Mouse (Mus musculus) adrenal gland, postnatal 4 days (tissue): ENCODE data around the gene Kri1. TPM values are rescaled to one million over a fixed set of nuclear protein-coding genes. Genes with fewer than 3 reads are reported as not detected.
"Not testable (repeated sequence)": the region's sequence is repeated elsewhere in the genome, so short reads cannot be mapped to it uniquely, and the experiment has no call there.

Experiments used
- DNase-seq, 2 experiments: peaks; one replicate each; pipeline ENCODE4 v3.0.0; 2021 to 2022; ENCODE audit warnings: low spot score in 2 of 2, mixed read lengths in 2 of 2
- total RNA-seq, 2 experiments: library from RNA; stranded (reverse); gene quantifications; 2 replicates each; pipeline ENCODE4 v1.2.3; 2021

Gene Kri1
- total RNA-seq, 2 experiments from 2014 or later = 40.2 to 41.8 TPM

DNA sequence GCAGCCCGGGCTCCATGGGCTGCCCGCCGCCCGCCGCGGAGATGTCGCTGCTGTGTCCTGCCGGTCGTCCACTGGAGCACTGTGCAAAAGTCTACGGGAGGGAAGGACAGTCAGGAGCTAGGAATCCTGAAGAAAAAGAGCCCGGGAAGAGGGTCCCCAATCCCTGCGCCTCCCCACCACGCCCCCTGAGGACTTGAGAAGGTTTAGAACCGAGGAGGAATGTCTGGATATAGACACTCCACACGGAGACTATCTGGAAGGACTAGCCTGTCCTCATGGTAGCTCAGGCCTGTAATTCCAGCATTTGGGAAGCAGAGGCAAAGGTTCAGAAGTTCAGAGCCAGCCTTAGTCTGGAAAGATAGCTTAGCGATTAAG is 42.7 kb downstream of the Kri1 start:
- DNase-seq = no peak

DNA sequence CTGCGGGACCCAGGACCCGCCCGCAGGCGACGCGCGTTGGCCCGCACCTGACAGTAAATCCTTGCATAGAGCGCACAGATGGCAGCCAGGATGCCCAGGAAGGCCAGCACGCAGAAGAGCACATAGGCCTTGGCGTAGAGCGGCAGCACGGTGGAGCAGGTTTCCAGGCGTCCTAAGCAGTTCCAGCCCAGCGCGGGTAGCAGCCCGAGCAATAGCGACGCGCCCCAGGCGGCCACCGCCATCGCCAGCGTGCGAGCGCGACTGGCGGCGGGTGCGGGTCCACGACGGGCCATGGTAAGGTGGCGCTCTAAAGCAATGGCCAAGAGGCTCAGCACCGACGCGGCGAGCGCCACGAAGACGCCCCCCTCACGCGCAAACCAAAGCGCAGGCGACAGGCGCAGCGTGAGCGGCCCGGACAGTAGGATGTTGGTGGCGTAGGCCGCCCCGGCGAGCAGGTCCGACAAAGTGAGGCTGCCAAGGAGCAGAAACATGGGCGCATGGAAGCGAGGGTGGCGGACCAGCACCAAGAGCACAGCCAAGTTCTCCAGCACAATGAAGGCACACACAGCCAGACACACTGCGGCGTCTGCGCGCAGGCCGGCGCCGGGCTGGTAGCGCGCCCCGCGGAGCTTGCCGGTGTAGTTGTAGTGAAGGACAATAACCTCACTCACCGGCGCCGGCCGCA is 43.2 kb downstream of the Kri1 start:
- no peak for DNase-seq

DNA sequence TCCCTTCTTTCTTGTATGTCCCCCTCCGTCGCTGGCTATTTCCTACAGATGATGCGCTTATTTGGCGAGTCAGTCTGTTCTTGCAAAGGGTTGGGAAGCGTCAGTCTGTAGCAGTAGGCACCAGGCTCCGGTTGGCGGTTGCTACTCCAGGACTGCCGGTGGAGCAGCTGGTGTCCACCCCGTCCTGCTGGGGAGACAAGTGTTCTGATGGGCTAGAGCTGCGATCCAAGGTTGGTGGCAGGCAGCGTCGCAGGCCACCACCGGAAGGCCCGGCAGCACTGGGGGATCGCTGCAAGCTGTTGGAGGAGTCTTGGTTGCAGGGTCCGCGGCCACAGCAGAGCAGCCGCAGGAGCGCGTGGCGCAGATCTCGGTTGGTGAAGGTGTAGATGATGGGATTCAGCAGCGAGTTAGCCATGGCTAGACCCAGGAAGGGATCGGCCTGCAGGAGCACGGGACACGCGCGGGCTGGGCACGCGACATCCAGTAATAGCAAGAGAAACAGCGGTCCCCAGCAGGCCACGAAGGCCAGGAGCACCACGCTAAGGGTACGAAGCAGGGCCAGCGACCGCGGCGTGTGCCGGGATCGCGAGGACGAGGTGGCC is 43.8 kb downstream of the Kri1 start:
- DNase-seq = no peak

DNA sequence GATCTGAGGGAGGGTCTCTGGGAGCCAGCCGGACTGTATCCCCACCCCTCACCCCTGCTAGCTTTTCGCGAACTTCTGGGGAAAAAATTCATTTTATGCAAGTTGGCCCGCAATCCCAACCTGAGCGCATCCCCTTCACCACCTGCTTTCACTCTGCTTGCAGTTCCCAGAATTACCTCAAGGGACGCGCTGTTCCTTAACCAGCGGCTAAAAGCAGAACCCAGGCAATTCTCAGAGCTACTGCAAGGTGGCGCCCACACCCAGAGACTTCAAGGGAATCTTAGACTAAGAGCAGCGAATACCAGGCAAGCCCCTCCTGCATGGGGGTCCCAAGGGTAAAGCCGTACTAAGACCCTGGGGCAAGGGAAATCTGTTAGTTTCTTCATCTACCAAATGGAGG is 46.4 kb downstream of the Kri1 start:
- DNase-seq = peak in 1 of 2 experiments; percentile 56

DNA sequence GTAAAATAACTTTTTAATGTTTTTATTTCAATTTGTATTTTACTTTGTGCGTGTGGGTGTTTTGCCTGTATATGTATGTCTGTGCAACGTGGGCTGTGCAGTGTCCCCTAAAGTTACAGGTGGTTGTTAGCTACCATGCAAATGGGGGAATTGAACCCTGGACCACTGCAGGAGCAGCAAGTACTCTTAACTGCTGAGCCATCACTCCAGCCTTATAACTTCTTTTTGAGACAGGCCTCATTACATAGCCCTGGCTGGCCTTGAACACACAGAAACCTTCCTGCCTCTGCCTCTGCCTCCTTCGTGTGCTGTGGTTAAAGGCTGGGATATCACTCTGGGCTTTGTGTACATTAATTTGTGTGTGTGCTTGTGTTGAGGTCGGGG is 48.3 kb downstream of the Kri1 start:
- no peak for DNase-seq

DNA sequence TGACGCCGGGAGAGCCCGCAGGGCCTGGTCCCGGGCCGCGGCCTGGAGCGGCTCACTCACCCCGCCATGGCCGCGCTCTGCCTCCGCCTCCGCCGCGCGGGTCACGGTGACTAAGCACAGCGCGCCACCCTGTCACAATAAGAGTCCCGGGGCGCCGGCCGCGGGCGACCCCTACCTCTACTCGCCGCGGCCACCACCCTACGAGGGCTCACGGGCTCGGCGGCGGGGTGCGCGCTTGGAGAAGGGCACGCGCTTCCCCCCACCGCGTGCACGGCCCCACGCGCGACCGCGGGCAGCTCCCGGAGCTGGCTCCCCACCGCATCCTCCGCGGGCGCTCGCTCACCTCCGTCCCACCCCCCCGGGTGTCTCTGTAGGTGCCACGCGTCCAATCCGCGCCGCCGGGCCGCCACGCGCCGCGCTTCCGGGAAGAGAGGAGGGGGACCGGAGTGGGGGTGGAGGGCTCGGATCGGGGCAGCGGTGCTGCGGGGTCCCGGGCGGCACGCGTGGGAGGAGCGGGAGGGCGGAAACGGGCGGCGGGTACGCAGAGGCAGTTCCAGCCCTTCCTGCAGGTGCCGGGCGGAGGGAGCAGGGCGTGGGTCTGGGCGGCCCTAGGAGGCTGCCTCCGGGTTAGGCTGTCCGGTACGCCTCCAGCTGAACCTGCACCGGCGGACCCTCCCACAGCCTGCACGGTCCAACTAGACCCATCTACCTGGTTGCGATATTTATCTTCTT is 48.9 kb downstream of the Kri1 start, which contains the start of gene Keap1:
Gene Keap1 (minus strand): TSS at position 629 of the 732 bp plus-strand sequence.
- DNase-seq = peak; percentile 50 to 71

DNA sequence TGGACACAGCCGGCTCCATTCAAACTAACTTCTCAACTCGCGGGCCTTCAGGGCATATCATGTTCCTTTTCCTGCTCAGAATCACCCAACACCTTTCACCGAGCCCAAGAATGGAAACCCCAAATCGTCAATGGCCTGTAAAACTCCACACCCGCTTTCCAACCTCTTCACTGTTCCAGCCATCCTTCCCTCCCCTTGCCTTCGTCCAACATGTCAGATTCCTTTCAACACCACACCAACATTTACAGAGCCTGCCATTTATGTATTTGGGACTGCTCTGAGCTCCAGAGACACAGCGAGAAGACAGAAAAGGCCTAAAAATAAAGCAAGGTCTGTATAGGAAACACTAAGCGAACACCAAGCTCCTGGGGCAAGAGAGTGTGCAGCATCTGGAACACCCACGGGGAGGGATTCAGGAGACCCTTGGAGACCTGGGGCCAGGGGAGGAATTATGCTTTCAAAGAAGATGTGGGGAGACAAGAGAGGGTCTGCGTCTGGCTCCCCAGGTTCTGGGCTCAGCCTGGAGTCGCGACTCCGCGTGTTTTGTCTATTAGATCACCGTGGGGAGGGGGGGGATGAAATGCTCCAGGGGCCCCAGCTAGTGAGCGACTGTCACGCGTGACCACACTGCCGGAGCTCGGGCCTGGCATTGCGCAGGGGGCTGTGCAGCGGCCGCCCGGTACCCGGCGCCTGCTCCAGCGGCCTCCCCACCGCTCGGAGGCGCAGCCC is 49.6 kb downstream of the Kri1 start:
- DNase-seq = no peak

DNA sequence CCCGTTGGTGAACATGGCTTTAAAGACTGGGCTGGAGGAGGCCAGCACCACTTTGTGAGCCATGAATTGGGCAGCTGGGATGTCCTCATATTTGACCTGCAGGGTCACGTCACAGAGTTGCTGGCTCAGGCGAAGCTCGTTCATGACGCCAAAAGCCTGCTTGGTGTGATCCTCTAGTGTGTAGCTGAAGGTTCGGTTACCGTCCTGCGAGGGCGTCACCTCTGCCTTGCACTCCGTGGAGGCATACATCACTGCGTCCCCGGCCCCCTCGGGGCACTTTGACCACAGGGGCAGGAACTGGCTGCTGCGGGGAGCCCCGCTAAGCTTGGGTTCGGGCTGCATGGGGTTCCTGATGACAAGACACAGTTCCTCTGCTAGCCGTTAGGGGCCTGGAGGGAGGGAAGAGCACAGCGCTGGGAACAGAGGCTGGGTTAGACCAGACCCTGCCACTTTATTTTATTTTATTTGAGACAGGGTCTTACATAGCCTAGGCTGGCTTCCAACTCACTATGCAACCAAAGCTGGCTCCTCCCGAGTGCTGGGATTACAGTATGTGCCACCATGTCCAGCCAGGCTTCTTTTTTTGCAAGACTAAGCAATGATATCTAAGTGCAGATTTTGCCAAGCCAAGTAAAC is 50.3 kb downstream of the Kri1 start:
- DNase-seq = no peak

DNA sequence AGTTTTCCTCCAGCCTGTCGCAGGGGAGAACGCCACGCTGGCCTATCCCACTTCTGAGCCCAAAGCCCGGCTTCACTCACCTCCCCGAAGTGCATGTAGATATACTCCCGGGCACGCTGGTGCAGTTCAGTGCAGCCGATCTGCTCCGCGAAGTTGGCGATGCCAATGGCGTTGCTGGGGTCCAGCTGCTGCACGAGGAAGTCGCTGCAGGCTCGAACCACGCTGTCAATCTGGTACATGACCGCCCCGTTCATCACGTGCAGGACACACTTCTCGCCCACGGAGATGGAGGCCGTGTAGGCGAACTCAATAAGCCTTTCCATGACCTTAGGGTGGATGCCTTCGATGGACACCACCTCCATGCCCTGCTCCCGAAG is 50.8 kb downstream of the Kri1 start:
- DNase-seq = no peak

DNA sequence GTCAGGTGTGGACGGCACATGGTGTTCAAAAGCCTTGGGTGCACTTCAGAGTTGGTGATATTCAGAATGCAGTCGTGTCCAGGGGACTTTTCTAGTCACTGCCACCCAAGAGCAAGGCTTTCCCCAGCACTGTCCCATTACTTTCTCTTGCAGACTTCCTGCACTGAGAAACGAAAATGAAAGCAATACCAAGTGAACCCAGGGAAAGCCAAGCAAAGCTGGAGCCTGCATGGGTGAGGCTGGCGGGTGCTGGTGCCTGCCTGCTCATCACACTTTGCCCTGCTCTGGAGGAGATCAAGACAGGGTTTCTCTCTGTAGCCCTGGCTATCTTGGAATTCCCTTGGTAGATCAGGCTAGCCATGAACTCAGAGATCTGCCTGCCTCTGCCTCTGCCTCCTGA is 52.4 kb downstream of the Kri1 start:
- no peak for DNase-seq

DNA sequence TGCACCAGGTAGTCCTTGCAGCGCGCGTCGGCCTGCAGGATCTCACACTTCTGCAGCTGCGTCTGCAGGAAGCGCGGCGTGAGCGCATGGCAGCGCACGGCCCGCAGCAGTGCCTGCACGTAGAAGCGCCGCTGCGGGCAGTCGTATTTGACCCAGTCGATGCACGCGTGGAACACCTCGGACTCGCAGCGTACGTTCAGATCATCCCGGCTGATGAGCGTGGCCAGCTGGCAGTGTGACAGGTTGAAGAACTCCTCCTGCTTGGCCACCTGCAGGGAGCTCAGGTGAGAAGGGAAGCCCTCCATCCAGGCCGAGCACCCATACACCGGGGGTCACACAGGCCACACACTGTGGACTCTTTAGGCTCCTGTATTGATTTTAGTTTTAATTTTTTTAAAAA is 54.0 kb downstream of the Kri1 start:
- DNase-seq = no peak

DNA sequence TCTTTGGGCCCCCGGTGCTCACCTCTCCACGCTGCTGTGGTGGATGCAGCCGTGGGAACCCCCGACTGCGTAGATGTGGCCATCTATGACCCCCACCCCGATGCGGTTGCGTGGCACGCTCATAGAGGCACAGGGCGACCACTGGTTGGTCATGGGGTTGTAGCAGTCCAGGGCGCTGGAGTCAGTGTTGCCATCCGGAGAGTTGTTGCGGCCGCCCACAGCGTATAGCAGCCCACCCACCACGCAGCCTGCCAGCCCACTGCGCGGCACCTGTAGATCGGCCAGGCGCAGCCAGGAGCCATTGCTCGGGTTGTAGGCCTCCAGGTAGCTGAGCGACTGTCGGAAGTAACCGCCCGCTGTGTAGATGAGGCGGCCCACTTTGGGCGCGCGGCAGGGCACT is 54.4 kb downstream of the Kri1 start:
- no peak for DNase-seq

DNA sequence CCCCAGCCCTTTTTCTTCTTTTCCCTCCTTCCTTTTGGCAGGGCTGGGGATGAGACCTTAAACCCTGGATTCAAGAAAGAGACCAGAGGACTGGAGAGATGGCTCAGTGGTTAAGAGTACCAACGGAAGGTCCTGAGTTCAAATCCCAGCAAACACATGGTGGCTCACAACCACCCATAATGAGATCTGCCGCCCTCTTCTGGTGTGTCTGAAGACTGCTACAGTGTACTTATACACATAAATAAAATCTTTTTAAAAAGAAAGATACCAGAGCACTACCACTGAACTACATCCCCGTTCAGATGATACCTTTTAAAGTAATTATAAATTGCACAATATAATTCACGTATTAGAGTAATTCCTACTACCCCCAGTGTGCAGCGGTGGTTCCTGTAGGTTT is 54.9 kb downstream of the Kri1 start:
- no peak for DNase-seq

DNA sequence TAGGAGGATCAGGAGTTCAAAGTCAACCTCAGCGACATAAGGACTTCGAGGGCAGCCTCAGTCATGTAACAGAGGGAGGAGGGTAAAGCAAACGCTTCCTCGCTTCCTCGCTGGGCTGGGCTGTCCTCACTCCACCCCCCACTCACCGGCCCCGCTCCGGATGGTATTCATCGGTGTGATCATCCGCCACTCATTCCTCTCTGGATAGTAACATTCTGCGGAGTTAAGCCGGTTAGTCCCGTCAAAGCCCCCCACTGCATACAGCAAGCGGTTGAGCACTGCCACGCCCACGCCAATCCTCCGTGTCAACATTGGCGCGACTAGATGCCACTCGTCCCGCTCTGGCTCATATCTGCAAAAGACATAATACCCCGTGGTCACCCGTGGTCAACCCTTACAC is 56.2 kb downstream of the Kri1 start:
- no peak for DNase-seq

DNA sequence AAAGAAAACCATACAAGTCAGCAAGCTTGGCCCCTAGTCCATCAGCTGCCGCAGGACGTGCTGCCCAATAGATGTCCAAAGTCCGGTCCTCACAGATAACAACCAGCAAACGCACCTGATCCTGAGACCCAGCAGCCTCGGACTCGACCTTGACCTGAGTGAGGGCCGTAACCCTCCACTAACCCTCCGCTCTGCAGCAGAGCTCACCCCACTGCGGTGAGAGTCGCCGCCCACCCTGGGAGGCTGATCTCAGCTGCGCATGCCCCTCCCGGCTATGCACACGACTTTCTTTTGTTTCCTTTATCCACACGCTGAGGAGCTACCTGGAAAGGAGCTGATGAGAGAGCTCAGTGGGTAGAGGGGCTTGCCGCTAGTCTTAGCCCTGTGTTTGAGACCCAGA is 60.4 kb downstream of the Kri1 start:
- no peak for DNase-seq

DNA sequence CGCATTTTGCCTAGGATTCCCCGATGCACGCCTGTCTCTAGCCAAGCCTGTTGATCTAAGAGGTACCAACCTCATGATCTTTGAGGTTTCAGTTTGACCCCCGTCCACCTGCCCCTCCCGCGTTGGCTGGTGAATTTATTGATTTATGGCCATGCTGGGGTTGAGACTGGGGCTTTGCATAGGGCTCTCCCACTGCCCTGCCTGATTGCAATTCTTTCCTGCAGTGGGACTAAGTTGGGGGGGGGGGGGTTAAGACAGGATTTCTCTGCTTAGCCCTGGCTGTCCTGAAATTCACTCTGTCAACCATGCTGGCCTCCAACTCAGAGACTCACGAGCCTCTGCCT is 62.4 kb downstream of the Kri1 start:
- DNase-seq = no peak

DNA sequence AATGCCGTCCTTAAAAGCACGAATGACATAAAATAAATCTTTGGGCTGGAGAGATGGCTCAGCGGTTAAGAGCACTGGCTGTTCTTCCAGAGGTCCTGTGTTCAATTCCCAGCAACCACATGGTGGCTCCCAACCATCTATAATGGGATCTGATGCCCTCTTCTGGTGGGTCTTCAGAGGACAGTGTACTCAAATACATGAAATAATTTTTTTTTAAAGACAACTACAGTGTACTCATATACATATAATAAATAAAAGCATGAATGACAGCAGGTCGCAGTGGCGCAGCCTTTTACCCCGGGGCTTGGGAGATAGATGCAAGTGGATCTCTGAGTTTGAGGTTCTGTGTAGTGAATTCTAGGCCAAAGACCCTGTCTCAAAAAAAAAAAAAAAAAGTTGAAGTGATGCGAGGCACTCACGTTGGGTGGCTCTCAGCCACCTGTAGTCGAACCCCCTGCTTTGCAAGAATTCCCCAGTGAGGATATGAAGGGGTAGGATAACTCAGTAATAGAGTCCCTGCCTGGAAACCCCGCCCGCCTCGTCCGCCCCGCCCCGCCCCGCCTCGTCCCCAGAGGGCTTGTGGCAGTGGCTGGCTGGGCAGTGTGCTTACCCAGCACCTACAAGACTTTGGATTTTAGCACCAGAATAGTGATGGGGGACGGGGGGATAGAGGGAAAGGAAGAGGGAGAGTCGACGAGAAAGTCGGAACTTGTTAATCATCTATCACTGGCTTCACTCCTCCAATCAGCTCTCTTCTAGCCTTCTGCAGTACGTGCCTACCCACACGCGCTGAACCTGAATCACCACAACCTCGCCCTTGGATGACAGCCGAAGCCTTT is 63.0 kb downstream of the Kri1 start:
- no peak for DNase-seq

DNA sequence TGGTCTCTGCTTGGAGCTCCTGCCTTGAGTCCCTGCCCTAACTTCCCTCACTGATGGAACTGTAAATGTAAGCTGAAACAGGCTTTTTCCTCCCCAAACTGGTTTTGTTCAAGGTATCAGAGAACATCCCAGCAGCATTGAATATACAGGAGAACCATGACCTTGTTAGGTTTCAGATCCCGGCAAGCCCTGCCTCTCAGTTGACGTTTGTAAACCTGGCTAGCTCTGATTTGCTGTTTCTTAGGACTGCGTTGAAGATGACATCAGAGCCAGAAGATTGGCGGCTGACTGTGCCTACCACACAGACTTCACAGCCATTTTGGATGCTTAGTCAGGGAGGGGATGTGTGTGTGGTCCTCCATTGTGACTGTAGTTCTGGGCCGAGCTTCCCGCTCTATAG is 63.9 kb downstream of the Kri1 start:
- DNase-seq = no peak

DNA sequence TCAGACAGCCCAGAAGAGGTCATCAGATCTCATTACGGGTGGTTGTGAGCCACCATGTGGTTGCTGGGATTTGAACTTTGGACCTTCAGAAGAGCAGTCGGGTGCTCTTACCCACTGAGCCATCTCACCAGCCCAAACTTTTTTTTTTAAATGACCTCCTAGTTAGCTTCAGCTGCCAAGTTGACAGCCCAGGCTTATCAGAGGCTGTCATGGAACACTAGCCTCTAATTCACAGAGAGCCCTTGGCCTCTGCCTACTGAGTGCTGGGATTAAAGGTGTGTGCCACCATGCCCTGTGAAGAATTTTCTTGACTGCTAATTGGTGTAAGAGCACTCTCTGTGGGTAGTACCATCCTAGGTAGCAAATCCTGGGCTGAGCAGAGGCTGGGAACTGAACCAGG is 64.3 kb downstream of the Kri1 start:
- DNase-seq = not testable (repeated sequence)
